Mouse (Mus musculus) G1E (cell line): Measurements from ENCODE around the gene Tom1l1. TPM values are rescaled to one million over a fixed set of nuclear protein-coding genes. Genes with fewer than 3 reads are reported as not detected.

Source experiments
- ATAC-seq: 2 replicates; pipeline ENCODE4 v1.8.0; 2016; ENCODE audit warnings: mild to moderate bottlenecking; ENCODE audit not compliant: insufficient number of reproducible peaks, poor library complexity, low FRiP score, severe bottlenecking; ENCODE audit errors: extremely low read depth
- DNase-seq: peaks from one replicate; pipeline ENCODE4 v3.0.0; 2012; ENCODE audit warnings: low spot score
- H3K27me3 ChIP-seq: 2 replicates; pipeline ENCODE4 v1.6.1; 2012; ENCODE audit warnings: mild to moderate bottlenecking, low read length, inconsistent platforms; ENCODE audit not compliant: insufficient read depth
- H3K36me3 ChIP-seq: replicated peaks from 2 replicates; pipeline ENCODE3; 2012; ENCODE audit warnings: mild to moderate bottlenecking, inconsistent platforms
- H3K4me1 ChIP-seq: 2 replicates; pipeline ENCODE4 v1.6.1; 2012; ENCODE audit warnings: low read depth, low read length, inconsistent platforms, mixed read lengths; ENCODE audit not compliant: insufficient read depth
- H3K4me3 ChIP-seq: 2 replicates; pipeline ENCODE4 v1.5.1; 2012; ENCODE audit warnings: low read depth, mild to moderate bottlenecking, inconsistent platforms, low read length, moderate library complexity, mixed read lengths
- H3K9me3 ChIP-seq: replicated peaks from 2 replicates; pipeline ENCODE4 v1.6.1; 2012; ENCODE audit warnings: inconsistent platforms
- CTCF ChIP-seq: IDR thresholded peaks from 2 replicates; pipeline ENCODE4 v1.5.1; 2012; ENCODE audit warnings: low read depth, low read length, inconsistent platforms, mixed read lengths
- GATA1 ChIP-seq: IDR thresholded peaks from 2 replicates; pipeline ENCODE4 v1.6.1; 2012; ENCODE audit warnings: borderline replicate concordance, low read length, inconsistent platforms, mixed read lengths
- GATA2 ChIP-seq: IDR thresholded peaks from 2 replicates; pipeline ENCODE4 v1.6.1; 2012; ENCODE audit warnings: low read depth, low read length, inconsistent platforms, borderline replicate concordance
- POLR2AphosphoS5 ChIP-seq: IDR thresholded peaks from 2 replicates; pipeline ENCODE4 v1.6.1; 2012; ENCODE audit warnings: low read depth, low read length, inconsistent platforms; ENCODE audit not compliant: insufficient replicate concordance
- TAL1 ChIP-seq: conservative IDR thresholded peaks from 2 replicates; pipeline ENCODE4 v1.6.1; 2012; ENCODE audit warnings: low read depth, low read length, inconsistent platforms, mixed read lengths
- polyA plus RNA-seq: library from polyadenylated mRNA; stranded (reverse); fragments of >175 nt; gene quantifications from 2 replicates; pipeline ENCODE4 v1.2.3, GENCODE M21; 2012
- total RNA-seq, 2 experiments: library from RNA; stranded (forward) in 1 of 2; stranded (reverse) in 1 of 2; fragments of 200-1000 nt in 1 of 2; fragments of >200 nt in 1 of 2; fragmentation: Nextera tagmentation in 1 of 2; gene quantifications; 2 replicates each; pipeline ENCODE4 v1.2.3; 2014 to 2017

The Tom1l1 gene
- total and polyA plus RNA-seq, 3 experiments = 2.0 to 75.4 (median 43.2) TPM

DNA sequence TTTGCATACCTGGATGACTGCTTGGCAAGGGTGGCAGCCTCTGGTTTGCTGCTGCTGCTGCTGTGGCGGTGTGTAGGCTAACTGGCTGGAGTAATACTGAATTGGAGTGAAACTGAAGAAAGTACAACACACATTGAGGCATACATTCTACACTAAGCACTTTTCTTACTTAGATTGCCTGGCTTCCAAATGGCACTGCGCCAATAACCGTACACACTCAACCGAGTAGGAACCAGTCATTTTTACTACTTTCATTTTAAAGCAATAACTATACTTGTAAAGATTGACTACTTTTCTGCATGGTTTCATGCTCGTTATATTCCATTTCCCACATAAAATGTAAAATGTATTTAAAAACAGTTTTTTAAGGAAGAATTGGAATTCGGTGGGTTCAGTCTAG lies 38.4 kb downstream of the Tom1l1 start:
- no peak overlapping the region for H3K4me3 ChIP-seq
- TF ChIP-seq GATA1 = no peak
- no peak for TF ChIP-seq GATA2
- TF ChIP-seq POLR2AphosphoS5 = no peak
- TF ChIP-seq CTCF = no peak
- no peak for TF ChIP-seq TAL1
- peaks cover 86% of the 10 kb centered on the region for H3K36me3 ChIP-seq
- no peaks in the 10 kb centered on the region for H3K27me3 ChIP-seq
- DNase-seq (no peak), ATAC-seq (no peak)
- no peaks in the 10 kb centered on the region; the same call in 1 of the 2 replicates for H3K4me1 ChIP-seq
- no peaks in the 10 kb centered on the region for H3K9me3 ChIP-seq

DNA sequence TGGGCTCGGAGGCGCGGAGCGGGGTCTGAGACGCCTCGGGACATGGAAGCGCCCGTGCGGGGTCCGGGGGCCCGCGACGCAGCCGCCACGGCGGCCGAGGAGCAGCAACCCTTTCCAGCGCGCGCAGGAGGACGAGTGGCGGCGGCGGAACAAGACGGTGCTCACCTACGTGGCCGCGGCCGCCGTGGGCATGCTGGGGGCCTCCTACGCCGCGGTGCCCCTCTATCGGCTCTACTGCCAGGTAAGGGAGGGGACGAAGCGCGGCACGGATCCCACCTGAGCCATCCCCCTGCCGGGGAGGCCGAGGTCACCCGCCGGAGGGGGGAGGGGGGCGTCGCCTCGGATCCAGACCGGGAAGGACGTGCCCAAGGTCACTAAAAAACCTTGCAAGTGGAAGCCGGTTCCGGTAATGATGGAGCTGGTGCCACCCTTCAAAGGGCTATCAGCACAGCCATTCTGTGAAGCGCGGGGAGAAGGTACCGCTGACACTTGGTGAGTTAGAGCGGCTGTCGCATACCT lies 49.8 kb downstream of the Tom1l1 start:
- no peaks in the 10 kb centered on the region for H3K27me3 ChIP-seq
- peaks cover 20% of the 10 kb centered on the region for H3K36me3 ChIP-seq
- no peaks in the 10 kb centered on the region for H3K9me3 ChIP-seq
- TF ChIP-seq POLR2AphosphoS5 = no peak
- TF ChIP-seq GATA2 = no peak
- no peak for TF ChIP-seq TAL1
- TF ChIP-seq GATA1 = no peak
- TF ChIP-seq CTCF = no peak
- DNase-seq = peak; percentile 18
- peak; percentile 25 for ATAC-seq
- H3K4me1 ChIP-seq = peaks cover 26% of the 10 kb centered on the region
- peak overlapping the region; percentile 98 for H3K4me3 ChIP-seq

DNA sequence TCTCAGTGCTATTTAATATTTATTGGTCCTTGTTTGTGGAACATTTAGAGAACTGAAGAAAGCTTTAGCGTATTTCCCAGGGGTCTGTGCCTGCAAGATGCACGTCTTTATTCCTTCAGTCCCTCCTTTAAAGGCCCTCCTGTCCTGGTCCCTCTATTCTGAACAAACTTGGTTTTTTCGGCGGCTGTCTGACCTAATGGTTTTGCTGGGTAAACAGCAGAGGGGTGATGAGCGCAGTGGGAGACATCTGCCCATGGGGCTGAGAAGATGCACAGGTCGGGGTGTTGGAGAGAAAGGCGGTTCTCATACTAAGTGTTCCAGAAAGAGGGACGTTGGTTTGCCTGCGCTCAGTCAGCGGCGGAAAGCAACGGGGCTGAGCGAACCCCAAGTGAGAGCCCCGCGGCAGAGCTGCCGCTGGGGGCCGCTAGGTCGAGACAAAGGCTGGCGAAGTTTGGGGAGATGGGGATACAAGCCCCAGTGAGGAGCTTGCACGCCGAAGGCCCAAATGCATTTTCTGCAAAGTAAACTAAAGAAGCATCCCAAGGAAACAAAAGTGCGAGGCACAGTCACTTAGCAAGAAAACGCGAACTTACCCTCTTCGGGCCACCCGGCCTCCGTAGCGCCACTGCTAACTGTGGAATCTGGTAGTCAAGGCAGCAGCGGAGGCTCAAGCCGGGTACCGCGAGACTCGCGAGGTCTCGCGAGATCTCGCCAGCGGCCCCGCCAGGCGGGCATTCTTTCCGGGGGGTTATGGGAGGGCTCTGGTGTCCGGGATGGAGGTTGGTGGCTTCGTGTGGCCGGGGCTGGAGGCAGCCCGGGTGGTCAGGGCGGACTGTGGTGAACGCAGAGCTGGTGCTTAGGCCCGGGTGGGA lies 50.5 kb downstream of the Tom1l1 start, which contains the start of the genes Stxbp4 and Cox11:
Stxbp4 (minus strand) TSS at position 645 of the 872 bp plus-strand sequence.
Cox11 (plus strand) TSS at position 734 of the 872 bp plus-strand sequence.
- peak; percentile 89 for ATAC-seq
- H3K9me3 ChIP-seq = no peaks in the 10 kb centered on the region
- peaks cover 17% of the 10 kb centered on the region for H3K36me3 ChIP-seq
- TF ChIP-seq GATA1 (no peak), CTCF (no peak), POLR2AphosphoS5 (no peak), TAL1 (no peak), GATA2 (no peak)
- peak within 1 kb of the TSS; percentile 98 for H3K4me3 ChIP-seq
- peaks cover 26% of the 10 kb centered on the region for H3K4me1 ChIP-seq
- H3K27me3 ChIP-seq = no peaks in the 10 kb centered on the region
- peak; percentile 98 for DNase-seq

DNA sequence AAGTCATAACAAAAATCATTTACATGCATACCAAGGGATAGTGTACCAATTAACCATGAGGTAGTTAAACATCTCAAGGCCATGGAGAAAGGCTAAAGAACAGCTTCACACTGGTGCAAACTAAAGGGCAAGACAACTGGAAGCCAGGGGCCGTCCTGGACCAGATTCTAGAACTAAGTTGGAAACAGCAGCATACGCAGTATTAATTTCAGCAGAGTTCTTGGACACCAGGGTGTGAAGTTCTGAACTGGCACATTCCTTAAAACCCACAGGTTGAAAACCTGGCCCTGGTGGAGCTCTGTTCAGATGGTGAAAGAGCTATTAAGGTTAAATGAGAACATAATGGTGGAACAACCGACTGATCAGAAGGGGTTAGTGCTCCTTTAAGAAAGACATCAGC lies 53.5 kb downstream of the Tom1l1 start:
- DNase-seq (no peak), ATAC-seq (no peak)
- Histone ChIP-seq H3K27me3 (no peaks in the 10 kb centered on the region), H3K4me3 (no peak overlapping the region), H3K4me1 (peaks cover 17% of the 10 kb centered on the region), H3K9me3 (no peaks in the 10 kb centered on the region), H3K36me3 (peaks cover 9% of the 10 kb centered on the region)
- TF ChIP-seq GATA2 (no peak), GATA1 (no peak), TAL1 (no peak), CTCF (no peak), POLR2AphosphoS5 (no peak)

DNA sequence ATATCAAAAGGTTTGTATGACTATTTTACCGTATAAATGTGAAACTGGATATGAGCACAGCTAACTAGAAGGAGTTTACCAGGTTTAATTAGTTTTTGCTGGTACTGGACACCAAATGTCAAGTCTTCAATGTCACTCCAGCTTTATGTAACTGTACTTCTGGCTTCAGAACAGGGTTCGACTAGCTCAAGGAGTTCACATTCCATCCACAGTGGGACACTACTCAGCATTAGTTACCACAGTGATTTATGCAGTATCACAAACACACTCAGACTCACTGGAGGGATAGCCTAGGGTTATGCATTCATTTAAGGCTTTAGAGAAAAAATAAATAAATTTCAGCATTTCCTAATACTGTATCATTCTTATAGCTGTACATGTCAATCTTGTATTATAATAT lies 55.7 kb downstream of the Tom1l1 start:
- H3K27me3 ChIP-seq = no peaks in the 10 kb centered on the region
- H3K36me3 ChIP-seq = peaks cover 9% of the 10 kb centered on the region
- no peaks in the 10 kb centered on the region for H3K9me3 ChIP-seq
- no peak for DNase-seq
- no peak for TF ChIP-seq TAL1
- TF ChIP-seq CTCF = no peak
- no peak for TF ChIP-seq GATA2
- no peak for TF ChIP-seq GATA1
- no peak for TF ChIP-seq POLR2AphosphoS5
- H3K4me3 ChIP-seq = no peak overlapping the region
- ATAC-seq = no peak
- peaks cover 15% of the 10 kb centered on the region for H3K4me1 ChIP-seq

DNA sequence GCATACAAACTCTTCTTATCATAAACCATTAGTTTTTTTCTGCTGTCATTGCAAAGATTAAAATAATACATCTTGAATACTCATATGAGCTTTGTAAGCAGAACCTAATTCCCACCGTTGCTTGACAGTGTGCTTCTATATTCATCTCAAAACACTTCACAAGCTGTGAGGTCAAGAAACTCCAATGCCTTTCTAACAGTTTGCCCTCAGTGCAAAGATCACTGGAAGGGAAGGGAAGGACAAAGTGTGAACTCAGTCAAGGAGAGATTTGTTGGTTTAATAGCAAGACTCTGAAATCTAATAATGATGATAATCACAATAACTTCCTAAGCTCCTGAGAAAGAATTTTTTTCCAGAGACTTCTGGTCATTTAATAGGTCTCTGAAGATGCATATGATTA lies 60.4 kb downstream of the Tom1l1 start:
- no peak for ATAC-seq
- TF ChIP-seq CTCF = no peak
- TF ChIP-seq GATA2 = no peak
- no peak for TF ChIP-seq GATA1
- no peak for TF ChIP-seq TAL1
- TF ChIP-seq POLR2AphosphoS5 = no peak
- Histone ChIP-seq H3K36me3 (peaks cover 3% of the 10 kb centered on the region), H3K4me1 (peaks cover 2% of the 10 kb centered on the region; the same call in 1 of the 2 replicates), H3K27me3 (no peaks in the 10 kb centered on the region), H3K4me3 (no peak overlapping the region), H3K9me3 (no peaks in the 10 kb centered on the region)
- DNase-seq = no peak
